Mouse (Mus musculus) hindbrain, embryonic 11.5 days (tissue): ENCODE results near the gene Fbxw4. TPM values are rescaled to one million over a fixed set of nuclear protein-coding genes. Genes with fewer than 3 reads are reported as not detected.

Source experiments
- ATAC-seq: fragments of 200-750 bp; cut with Nextera tagmentation; 2 replicates; pipeline ENCODE4 v1.8.0; 2017; ENCODE audit warnings: mild to moderate bottlenecking, moderate TSS enrichment, moderate library complexity; ENCODE audit not compliant: low FRiP score
- DNase-seq: peaks from one replicate; pipeline ENCODE4 v3.0.0-alpha.2; 2015; ENCODE audit warnings: low spot score
- H3K27ac ChIP-seq: fragments of 300-500 bp; sonication (generic); 2 replicates; pipeline ENCODE4 v1.5.1; 2014; ENCODE audit warnings: mild to moderate bottlenecking, low read depth, low read length
- H3K27me3 ChIP-seq: fragments of 300-500 bp; sonication (generic); 2 replicates; pipeline ENCODE4 v1.6.1; 2014; ENCODE audit warnings: mild to moderate bottlenecking, low read length, moderate library complexity, mixed read lengths; ENCODE audit not compliant: control insufficient read depth, insufficient read depth
- H3K36me3 ChIP-seq: fragments of 300-500 bp; sonication (generic); 2 replicates; pipeline ENCODE4 v1.6.1; 2014; ENCODE audit warnings: mild to moderate bottlenecking, low read length, moderate library complexity, mixed read lengths; ENCODE audit not compliant: control insufficient read depth, insufficient read depth
- H3K4me1 ChIP-seq: fragments of 300-500 bp; sonication (generic); replicated peaks from 2 replicates; pipeline ENCODE4 v1.6.1; 2014; ENCODE audit warnings: low read length, mixed read lengths; ENCODE audit not compliant: control insufficient read depth, insufficient read depth
- H3K4me2 ChIP-seq: fragments of 300-500 bp; sonication (generic); replicated peaks from 2 replicates; pipeline ENCODE4 v1.6.1; 2014; ENCODE audit warnings: mild to moderate bottlenecking, low read depth, low read length
- H3K4me3 ChIP-seq: fragments of 300-500 bp; sonication (generic); 2 replicates; pipeline ENCODE4 v1.5.1; 2014; ENCODE audit warnings: low read depth, low read length
- H3K9ac ChIP-seq: fragments of 300-500 bp; sonication (generic); 2 replicates; pipeline ENCODE4 v1.6.1; 2014; ENCODE audit warnings: low read depth, low read length
- H3K9me3 ChIP-seq: fragments of 300-500 bp; sonication (generic); 2 replicates; pipeline ENCODE4 v1.6.1; 2016; ENCODE audit warnings: low read length; ENCODE audit not compliant: control insufficient read depth
- WGBS: fragments of 180-500 bp; shearing (Covaris S2); extraction: QIAGEN DNeasy Blood & Tissue Kit; methylation state at CpG from one replicate; pipeline ENCODE4 v1.1.7; 2014; 5-methylcytosine and 5-hydroxymethylcytosine counted together
- polyA plus RNA-seq: library from polyadenylated mRNA; unstranded; fragments of >200 nt; fragmentation: Nextera tagmentation; extraction: Ambion mirVana; gene quantifications from 2 replicates; pipeline ENCODE4 v1.2.1, GENCODE M21; 2014

Fbxw4 gene
- polyA plus RNA-seq, 1 experiment from 2014 or later: 3.5 TPM

DNA sequence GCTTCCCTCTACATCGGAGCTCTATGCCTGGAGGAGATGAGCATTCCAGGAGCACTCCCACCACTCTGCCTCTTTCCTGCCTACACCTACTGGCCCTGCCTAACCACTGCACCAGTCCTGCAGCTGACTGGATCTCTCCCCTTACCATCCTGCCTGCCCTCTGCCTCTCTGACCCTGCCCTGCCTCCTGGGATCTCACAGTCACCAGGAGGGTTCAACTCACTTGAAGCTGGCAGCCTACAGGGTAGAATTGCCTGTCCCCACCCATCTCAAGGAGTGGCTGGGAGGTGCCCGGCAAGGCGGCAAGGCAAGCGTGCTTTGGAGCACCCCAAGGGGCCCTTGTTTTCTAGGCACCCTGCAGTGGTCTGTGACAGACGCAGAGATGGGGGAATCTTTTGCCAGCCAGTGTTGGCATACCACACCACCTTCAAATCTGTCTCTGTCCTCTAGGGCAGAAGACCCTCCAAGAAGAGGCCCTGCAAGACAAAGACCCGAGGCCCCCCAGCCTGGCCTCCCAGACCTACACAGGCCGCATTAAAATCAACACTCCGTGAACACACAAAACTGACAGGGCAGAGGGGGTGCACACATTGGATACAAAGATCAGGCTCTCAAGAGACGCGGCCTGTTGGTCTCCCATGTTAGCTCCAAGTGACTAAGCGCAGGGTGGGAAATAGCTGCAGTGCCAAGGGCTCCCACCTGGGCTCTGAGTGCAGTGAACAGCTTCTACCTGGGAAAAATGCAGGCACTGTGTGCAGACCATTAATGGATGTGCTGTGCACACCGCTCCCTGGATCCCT, 44.5 kb downstream of the Fbxw4 start:
- no peaks in the 10 kb centered on the region for H3K9me3 ChIP-seq
- peaks cover 2% of the 10 kb centered on the region; the same call in 1 of the 2 replicates for H3K27me3 ChIP-seq
- no peak overlapping the region for H3K4me2 ChIP-seq
- no peak for ATAC-seq
- no peak overlapping the region for H3K27ac ChIP-seq
- peaks cover 13% of the 10 kb centered on the region for H3K4me1 ChIP-seq
- H3K9ac ChIP-seq: no peak overlapping the region; the same call in 1 of the 2 replicates
- peak; percentile 26 for DNase-seq
- H3K36me3 ChIP-seq: no peaks in the 10 kb centered on the region
- no peak overlapping the region for H3K4me3 ChIP-seq
- WGBS: 38% methylated on average over 12 of the region's 12 CpGs

DNA sequence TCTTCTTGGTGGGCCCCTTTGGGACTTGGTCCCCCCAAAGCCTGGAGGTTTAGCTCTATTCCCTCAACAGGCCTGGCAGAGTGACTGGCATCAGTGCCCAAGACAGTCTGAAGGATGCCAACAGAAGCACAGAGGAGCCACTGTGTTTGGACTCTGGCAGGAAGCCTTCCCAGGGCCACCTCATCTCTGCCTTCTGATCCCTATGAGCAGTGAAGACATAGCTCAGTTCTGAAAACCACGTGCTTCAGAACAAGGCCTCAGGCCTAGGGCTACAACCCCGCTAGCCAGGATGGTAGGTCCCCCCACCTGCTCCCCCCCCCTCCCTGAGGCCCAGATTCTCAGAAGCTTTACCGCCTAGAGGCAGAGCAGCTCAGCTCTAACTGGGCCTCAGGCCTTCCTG, 45.2 kb downstream of the Fbxw4 start:
- ATAC-seq (no peak), DNase-seq (no peak)
- no peak overlapping the region for H3K4me2 ChIP-seq
- H3K27ac ChIP-seq: no peak overlapping the region
- no peaks in the 10 kb centered on the region for H3K9me3 ChIP-seq
- H3K9ac ChIP-seq: no peak overlapping the region
- 52% methylated on average over 3 of the region's 3 CpGs for WGBS
- no peak overlapping the region for H3K4me3 ChIP-seq
- peaks cover 2% of the 10 kb centered on the region; the same call in 1 of the 2 replicates for H3K27me3 ChIP-seq
- peaks cover 13% of the 10 kb centered on the region for H3K4me1 ChIP-seq
- H3K36me3 ChIP-seq: no peaks in the 10 kb centered on the region

DNA sequence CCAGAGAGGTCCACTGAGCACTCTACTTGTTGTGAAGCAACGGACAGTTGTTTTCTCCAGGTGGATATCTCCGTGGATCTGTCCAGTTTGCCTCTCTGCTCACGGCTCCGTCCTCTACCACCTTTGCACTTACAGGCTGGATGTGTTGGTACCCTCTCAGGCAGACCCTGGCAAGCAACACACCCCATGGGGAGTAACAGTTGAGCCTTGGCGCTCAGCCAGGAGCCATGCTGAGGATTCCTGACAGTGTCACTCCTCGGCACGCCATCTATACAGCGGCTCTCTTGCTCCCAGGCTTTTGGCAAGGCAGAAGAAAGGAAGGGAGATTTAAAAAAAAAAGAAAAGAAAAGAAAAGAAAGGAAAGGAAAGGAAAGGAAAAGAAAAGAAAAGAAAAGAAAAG, 45.7 kb downstream of the Fbxw4 start:
- Histone ChIP-seq H3K4me1 (peaks cover 13% of the 10 kb centered on the region), H3K4me2 (no peak overlapping the region), H3K9me3 (no peaks in the 10 kb centered on the region), H3K27ac (no peak overlapping the region), H3K9ac (no peak overlapping the region), H3K27me3 (peaks cover 2% of the 10 kb centered on the region; the same call in 1 of the 2 replicates), H3K4me3 (no peak overlapping the region), H3K36me3 (no peaks in the 10 kb centered on the region)
- DNase-seq (no peak), ATAC-seq (no peak)
- 75% methylated on average over 8 of the region's 8 CpGs for WGBS

DNA sequence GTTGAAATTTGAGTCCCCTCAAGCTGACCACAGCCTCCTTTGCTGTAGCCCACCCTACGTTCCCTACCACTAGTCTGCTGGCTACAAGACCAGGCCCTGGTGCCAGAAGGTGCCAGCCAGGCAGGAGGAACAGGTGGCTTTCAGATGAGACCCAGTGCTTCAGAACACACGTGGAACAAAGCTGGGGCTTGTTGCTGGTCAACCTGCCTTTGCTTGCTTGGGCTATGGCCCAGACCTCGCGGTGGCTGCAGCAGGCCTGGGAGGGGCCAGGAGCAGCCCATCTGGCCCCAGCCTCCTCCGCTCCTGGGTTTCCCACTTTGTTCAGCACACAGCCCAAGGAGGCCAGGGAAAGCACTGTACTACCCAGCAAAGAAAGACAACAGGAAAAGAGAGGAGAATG, 49.3 kb downstream of the Fbxw4 start:
- H3K4me1 ChIP-seq: peaks cover 8% of the 10 kb centered on the region; the same call in 1 of the 2 replicates
- no peaks in the 10 kb centered on the region for H3K36me3 ChIP-seq
- no peak overlapping the region for H3K9ac ChIP-seq
- peaks cover 3% of the 10 kb centered on the region; the same call in 1 of the 2 replicates for H3K27me3 ChIP-seq
- H3K4me3 ChIP-seq: no peak overlapping the region
- DNase-seq: no peak
- WGBS: 79% methylated on average over 5 of the region's 5 CpGs
- H3K27ac ChIP-seq: no peak overlapping the region
- H3K9me3 ChIP-seq: no peaks in the 10 kb centered on the region
- H3K4me2 ChIP-seq: no peak overlapping the region
- no peak for ATAC-seq

DNA sequence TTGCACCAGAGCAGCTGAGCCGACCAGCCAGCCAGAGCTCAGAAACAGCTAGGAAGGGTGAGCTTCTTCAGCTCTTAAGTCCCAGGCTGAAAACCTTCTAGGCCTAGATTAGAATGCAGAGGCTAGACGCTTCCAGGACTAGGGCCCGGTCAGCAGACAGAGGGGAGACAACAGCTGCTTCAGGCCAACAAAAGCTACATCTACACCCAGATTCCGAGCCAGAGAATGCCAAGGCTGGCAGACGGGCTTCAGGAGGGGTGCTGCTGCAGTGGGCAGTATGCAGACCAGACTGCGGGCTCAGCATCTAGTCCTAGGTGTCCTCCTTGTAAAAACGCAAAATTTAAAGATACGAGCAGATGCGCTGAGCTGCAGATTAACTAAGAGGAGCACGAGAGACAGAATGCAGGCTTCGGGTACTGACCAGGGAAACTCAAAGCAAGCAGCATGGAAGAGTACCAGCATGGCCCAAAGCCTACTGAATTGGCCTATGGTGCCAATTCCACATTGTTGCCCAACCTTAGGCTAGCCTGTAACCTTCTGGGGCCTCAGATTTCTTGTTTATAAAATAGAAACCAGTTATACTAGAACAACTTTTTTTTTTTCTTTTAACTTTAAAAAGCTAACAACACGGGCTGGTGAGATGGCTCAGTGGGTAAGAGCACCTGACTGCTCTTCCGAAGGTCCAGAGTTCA, 51.3 kb downstream of the Fbxw4 start:
- peaks cover 3% of the 10 kb centered on the region; the same call in 1 of the 2 replicates for H3K27me3 ChIP-seq
- H3K9me3 ChIP-seq: no peaks in the 10 kb centered on the region

DNA sequence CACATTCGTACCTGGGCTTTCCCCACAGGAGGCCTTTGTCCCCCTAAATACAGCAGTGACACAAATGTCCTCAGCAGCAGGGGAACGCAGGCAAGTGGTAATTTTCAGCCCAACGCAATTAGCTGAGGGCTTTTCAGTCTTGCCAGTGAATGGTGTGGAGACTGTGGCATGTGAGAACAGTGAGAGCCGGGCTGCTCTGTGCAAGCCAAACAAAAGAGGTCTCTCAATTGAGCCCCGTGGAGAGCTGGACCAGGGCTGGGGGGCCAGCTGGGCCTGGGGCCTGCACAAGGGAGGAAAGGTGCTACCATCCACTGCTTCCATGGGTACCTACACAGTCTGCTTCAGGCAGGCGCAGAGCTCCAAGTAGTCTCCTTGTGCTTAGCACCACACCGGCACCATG, 52.6 kb downstream of the Fbxw4 start:
- Histone ChIP-seq H3K9me3 (no peaks in the 10 kb centered on the region), H3K27ac (no peak overlapping the region), H3K4me1 (0 out of 2 replicates have a peak, but pooled peaks cover 2% of the 10 kb centered on the region), H3K36me3 (no peaks in the 10 kb centered on the region), H3K4me2 (no peak overlapping the region), H3K27me3 (peaks cover 3% of the 10 kb centered on the region; the same call in 1 of the 2 replicates), H3K9ac (no peak overlapping the region), H3K4me3 (no peak overlapping the region)
- DNase-seq (peak; percentile 12), ATAC-seq (no peak)
- WGBS: 28% methylated on average over 7 of the region's 7 CpGs

More for the DNA sequence above, 51.3 kb downstream of the Fbxw4 start:
- DNase-seq (no peak), ATAC-seq (no peak)
- Histone ChIP-seq H3K4me3 (no peak overlapping the region), H3K4me1 (0 out of 2 replicates have a peak, but pooled peaks cover 2% of the 10 kb centered on the region), H3K4me2 (no peak overlapping the region), H3K9ac (no peak overlapping the region), H3K27ac (no peak overlapping the region), H3K36me3 (no peaks in the 10 kb centered on the region)
- 85% methylated on average over 13 of the region's 13 CpGs for WGBS

DNA sequence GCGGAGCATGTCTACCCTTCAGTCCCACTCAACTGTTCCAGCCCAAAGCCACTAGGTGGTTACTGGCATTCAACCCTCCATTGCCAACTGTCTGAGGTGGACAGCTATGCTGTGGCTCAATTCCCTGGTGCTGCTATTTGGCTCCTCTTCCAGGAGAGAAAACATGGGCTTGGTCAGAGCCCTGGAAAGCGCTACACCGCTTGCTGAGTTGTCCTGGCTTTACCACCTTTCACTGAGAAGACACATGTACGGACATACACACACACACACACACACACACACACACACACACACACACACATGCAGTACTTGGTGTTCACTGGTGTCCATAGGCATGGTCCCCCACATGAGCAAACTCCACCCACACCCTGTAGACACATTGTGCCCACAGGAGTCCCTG, 53.4 kb downstream of the Fbxw4 start:
- Histone ChIP-seq H3K4me3 (no peak overlapping the region), H3K9me3 (no peaks in the 10 kb centered on the region), H3K4me2 (no peak overlapping the region), H3K4me1 (0 out of 2 replicates have a peak, but pooled peaks cover 2% of the 10 kb centered on the region), H3K27ac (no peak overlapping the region), H3K27me3 (peaks cover 3% of the 10 kb centered on the region; the same call in 1 of the 2 replicates), H3K9ac (no peak overlapping the region), H3K36me3 (no peaks in the 10 kb centered on the region)
- WGBS: 78% methylated on average over 4 of the region's 4 CpGs
- ATAC-seq (no peak), DNase-seq (no peak)

DNA sequence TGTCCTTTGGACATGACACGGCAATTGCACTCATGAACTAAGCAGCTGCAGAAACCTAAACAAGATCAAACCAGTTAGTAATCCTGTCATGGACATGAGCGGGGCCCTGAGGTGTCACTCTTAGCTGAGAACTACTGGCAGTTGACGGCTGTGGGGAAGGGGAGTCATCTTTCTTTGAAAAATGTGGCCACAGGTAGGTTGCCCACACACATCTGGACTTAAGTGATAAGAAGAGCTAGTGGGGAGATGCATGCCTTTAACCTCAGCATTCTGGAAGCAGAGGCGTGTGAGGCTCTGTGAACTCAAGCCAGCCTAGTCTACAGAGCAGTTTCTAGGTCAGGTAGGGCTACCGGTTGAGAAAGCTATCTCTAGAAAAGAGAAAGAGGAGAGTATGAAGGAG, 57.5 kb downstream of the Fbxw4 start:
- no peak overlapping the region for H3K4me2 ChIP-seq
- peaks cover 13% of the 10 kb centered on the region for H3K27me3 ChIP-seq
- ATAC-seq (no peak), DNase-seq (no peak)
- H3K4me1 ChIP-seq: 0 out of 2 replicates have a peak, but pooled peaks cover 2% of the 10 kb centered on the region
- no peak overlapping the region for H3K4me3 ChIP-seq
- no peaks in the 10 kb centered on the region for H3K9me3 ChIP-seq
- H3K9ac ChIP-seq: no peak overlapping the region
- WGBS: 88% methylated on average over 5 of the region's 5 CpGs
- no peak overlapping the region for H3K27ac ChIP-seq
- no peaks in the 10 kb centered on the region for H3K36me3 ChIP-seq
